8 mouse cellular contexts compared by ENCODE assay signal in genomic region chr3:144692052-144692451, GRCm38 (mm10). TPM values are rescaled to one million over a fixed set of nuclear protein-coding genes. Genes with fewer than 3 reads are reported as not detected.
A peak's percentile ranks its signal among the peaks of the same experiment; 100 is the strongest.
DNase-seq lines count a peak whose midpoint lies in the region; ATAC-seq lines count a peak whose summit lies in the region.

No protein-coding gene starts in this region.

- H3K9me3 ChIP-seq in forebrain, embryonic 15.5 days: no peaks in the 10 kb centered on the region
- no peaks in the 10 kb centered on the region for H3K9me3 ChIP-seq in midbrain, embryonic 16.5 days (replicated peaks; ENCODE audit: control insufficient read depth, low read length, poor library complexity, severe bottlenecking)

- WGBS in forebrain, embryonic 15.5 days: 38% methylated on average over 3 of the region's 3 CpGs
- WGBS in midbrain, embryonic 16.5 days: 44% methylated on average over 3 of the region's 3 CpGs

- H3K9ac ChIP-seq in forebrain, embryonic 15.5 days (replicated peaks): no peak overlapping the region
- H3K9ac ChIP-seq in midbrain, embryonic 16.5 days (ENCODE audit: low read depth, low read length): no peak overlapping the region

- no peak overlapping the region for H3K27ac ChIP-seq in forebrain, embryonic 15.5 days (replicated peaks)
- H3K27ac ChIP-seq in midbrain, embryonic 16.5 days (ENCODE audit: low read length): no peak overlapping the region

- DNase-seq in kidney, postnatal 14 days: peak; percentile 27
- no peak for DNase-seq in kidney, adult 11 months
- DNase-seq in Muller cell, postnatal 12 days (ENCODE audit: inconsistent ontology term): peak; percentile 40
- DNase-seq in gastrocnemius, postnatal 25 days: no peak
- no peak for DNase-seq in layer of hippocampus, adult 9-11 months
- no peak for DNase-seq in adrenal gland, postnatal 4 days (ENCODE audit: low spot score in 2 of 2)

- H3K4me2 ChIP-seq in forebrain, embryonic 15.5 days (replicated peaks): no peak overlapping the region
- no peak overlapping the region for H3K4me2 ChIP-seq in midbrain, embryonic 16.5 days (ENCODE audit: low read length)

- no peak overlapping the region for H3K4me3 ChIP-seq in forebrain, embryonic 15.5 days
- H3K4me3 ChIP-seq in midbrain, embryonic 16.5 days (ENCODE audit: low read depth, low read length): no peak overlapping the region

- no peaks in the 10 kb centered on the region for H3K27me3 ChIP-seq in forebrain, embryonic 15.5 days
- no peaks in the 10 kb centered on the region for H3K27me3 ChIP-seq in midbrain, embryonic 16.5 days (ENCODE audit: control insufficient read depth, insufficient read depth, low read depth, low read length)

- ATAC-seq in forebrain, embryonic 15.5 days (replicated peaks): peak; percentile 52
- ATAC-seq in midbrain, embryonic 16.5 days: peak; percentile 54; the same call in 1 of the 2 replicates

- H3K36me3 ChIP-seq in forebrain, embryonic 15.5 days: peaks cover 56% of the 10 kb centered on the region
- H3K36me3 ChIP-seq in midbrain, embryonic 16.5 days (ENCODE audit: control insufficient read depth, insufficient read depth, low read length): peaks cover 32% of the 10 kb centered on the region

- H3K4me1 ChIP-seq in forebrain, embryonic 15.5 days: no peaks in the 10 kb centered on the region
- no peaks in the 10 kb centered on the region for H3K4me1 ChIP-seq in midbrain, embryonic 16.5 days (ENCODE audit: control insufficient read depth, insufficient read depth, low read length)

RNA-seq across cellular contexts. Expression of gene Sh3glb1, which starts 28.1 kb away (rescaled TPM):
- polyA plus RNA-seq in forebrain, embryonic 15.5 days (2015; fragmentation: Nextera tagmentation; extraction: Ambion mirVana): 92.1 and 96.7 TPM in 2 replicates
- polyA plus RNA-seq in midbrain, embryonic 16.5 days (2015; fragmentation: Nextera tagmentation; extraction: Ambion mirVana): 117 and 118 TPM in 2 replicates
- 100 to 1,000 TPM; 289 to 299 TPM for total RNA-seq in gastrocnemius, postnatal 25 days (2021)
- total RNA-seq in adrenal gland, postnatal 4 days (2021): 100 to 1,000 TPM; 125 to 127 TPM

Comparison
In these comparisons a context has a peak if more than half of its experiments do, and no peak if none do; other contexts are left out.
1. DNase-seq: peak in kidney, postnatal 14 days (single experiment) and Muller cell, postnatal 12 days (single experiment); none in kidney, adult 11 months (single experiment), gastrocnemius, postnatal 25 days (single experiment), layer of hippocampus, adult 9-11 months (single experiment) and adrenal gland, postnatal 4 days (0 of 2).